ENCODE assay signal across 24 mouse cellular contexts in genomic region chr2:44106359-44106758, GRCm38 (mm10).
DNase-seq lines count a peak whose midpoint lies in the region; ATAC-seq and TF ChIP-seq lines count a peak whose summit lies in the region.
"Had no signal": no experiment of that assay in that cellular context is flagged by ENCODE, and none has a peak within 500 bp of the region (broad histone marks: within the 10 kb centered on the region; RNA-seq: fewer than 3 reads in every experiment).

No protein-coding gene starts in this region.

- H3K27ac ChIP-seq in liver, adult 2 months (replicated peaks; ENCODE audit: insufficient read depth, low read depth, low read length), result no peak overlapping the region
- no peak overlapping the region for H3K27ac ChIP-seq in liver, embryonic 11.5 days (ENCODE audit: low read depth, low read length)
- no peak overlapping the region for H3K27ac ChIP-seq in neural tube, embryonic 15.5 days (replicated peaks)
- peak overlapping the region; percentile 48 for H3K27ac ChIP-seq in stomach, embryonic 16.5 days (ENCODE audit: low read length)
- H3K27ac ChIP-seq in kidney, adult 2 months (ENCODE audit: insufficient read depth, low read depth, low read length), result no peak overlapping the region
- H3K27ac ChIP-seq: embryonic facial prominence, embryonic 13.5 days; forebrain, embryonic 13.5 days; heart, embryonic 15.5 days; liver, embryonic 12.5 days; midbrain, embryonic 13.5 days; neural tube, embryonic 13.5 days had no signal

- no peaks in the 10 kb centered on the region for H3K79me2 ChIP-seq in liver, adult 2 months (ENCODE audit: control insufficient read depth, insufficient read depth, low read length)

- H3K4me2 ChIP-seq in liver, embryonic 11.5 days, result no peak overlapping the region
- H3K4me2 ChIP-seq in neural tube, embryonic 15.5 days, result peak overlapping the region; percentile 1
- H3K4me2 ChIP-seq in stomach, embryonic 16.5 days (ENCODE audit: low read depth, low read length), result no peak overlapping the region
- H3K4me2 ChIP-seq: embryonic facial prominence, embryonic 13.5 days; forebrain, embryonic 13.5 days; heart, embryonic 15.5 days; liver, embryonic 12.5 days; midbrain, embryonic 13.5 days; neural tube, embryonic 13.5 days had no signal

- no peaks in the 10 kb centered on the region for H3K27me3 ChIP-seq in liver, adult 2 months (ENCODE audit: control insufficient read depth, insufficient read depth, low read length)
- H3K27me3 ChIP-seq in liver, embryonic 11.5 days (replicated peaks; ENCODE audit: control insufficient read depth, insufficient read depth, low read length), result no peaks in the 10 kb centered on the region
- no peaks in the 10 kb centered on the region for H3K27me3 ChIP-seq in neural tube, embryonic 15.5 days (replicated peaks)
- no peaks in the 10 kb centered on the region for H3K27me3 ChIP-seq in stomach, embryonic 16.5 days (ENCODE audit: control insufficient read depth, insufficient read depth, low read length)
- no peaks in the 10 kb centered on the region for H3K27me3 ChIP-seq in kidney, adult 2 months (replicated peaks; ENCODE audit: control insufficient read depth, insufficient read depth, low read length)
- H3K27me3 ChIP-seq: embryonic facial prominence, embryonic 13.5 days; forebrain, embryonic 13.5 days; heart, embryonic 15.5 days; liver, embryonic 12.5 days; midbrain, embryonic 13.5 days; neural tube, embryonic 13.5 days had no signal

- H3K36me3 ChIP-seq in liver, adult 2 months (ENCODE audit: control insufficient read depth, insufficient read depth, low read length), result no peaks in the 10 kb centered on the region
- H3K36me3 ChIP-seq in liver, embryonic 11.5 days (ENCODE audit: control insufficient read depth, insufficient read depth, low read length), result no peaks in the 10 kb centered on the region
- no peaks in the 10 kb centered on the region for H3K36me3 ChIP-seq in neural tube, embryonic 15.5 days
- H3K36me3 ChIP-seq in stomach, embryonic 16.5 days (ENCODE audit: control insufficient read depth, insufficient read depth, low read length), result no peaks in the 10 kb centered on the region
- no peaks in the 10 kb centered on the region for H3K36me3 ChIP-seq in kidney, adult 2 months (ENCODE audit: control insufficient read depth, insufficient read depth, low read length)
- H3K36me3 ChIP-seq: embryonic facial prominence, embryonic 13.5 days; heart, embryonic 15.5 days; liver, embryonic 12.5 days; midbrain, embryonic 13.5 days; neural tube, embryonic 13.5 days had no signal

- H3K4me3 ChIP-seq in liver, adult 2 months (ENCODE audit: insufficient read depth, low read depth, low read length), result no peak overlapping the region
- H3K4me3 ChIP-seq in liver, embryonic 11.5 days (ENCODE audit: low read depth, low read length), result no peak overlapping the region
- no peak overlapping the region for H3K4me3 ChIP-seq in neural tube, embryonic 15.5 days (replicated peaks)
- no peak overlapping the region for H3K4me3 ChIP-seq in stomach, embryonic 16.5 days (replicated peaks; ENCODE audit: low read length)
- H3K4me3 ChIP-seq in kidney, adult 2 months (ENCODE audit: insufficient read depth, low read depth, low read length), result no peak overlapping the region
- H3K4me3 ChIP-seq: embryonic facial prominence, embryonic 13.5 days; erythroblast, embryonic 14.5 days; forebrain, embryonic 13.5 days; heart, embryonic 15.5 days; liver, embryonic 12.5 days; midbrain, embryonic 13.5 days; neural tube, embryonic 13.5 days had no signal

- no peak for TF ChIP-seq CTCF in liver, adult 2 months (IDR thresholded peaks at IDR 0.05; ENCODE audit: low read depth, low read length)
- no peak for TF ChIP-seq CTCF in kidney, adult 2 months (conservative IDR thresholded peaks at IDR 0.05; ENCODE audit: insufficient read depth, insufficient read length, low read depth, low read length)

- no peaks in the 10 kb centered on the region for H3K9me3 ChIP-seq in liver, embryonic 11.5 days (ENCODE audit: control insufficient read depth, low read length)
- H3K9me3 ChIP-seq in neural tube, embryonic 15.5 days (replicated peaks), result no peaks in the 10 kb centered on the region
- H3K9me3 ChIP-seq in stomach, embryonic 16.5 days (replicated peaks; ENCODE audit: control insufficient read depth, low read length), result no peaks in the 10 kb centered on the region
- H3K9me3 ChIP-seq: embryonic facial prominence, embryonic 13.5 days; forebrain, embryonic 13.5 days; heart, embryonic 15.5 days; liver, embryonic 12.5 days; midbrain, embryonic 13.5 days; neural tube, embryonic 13.5 days had no signal

- peak; percentile 62 for DNase-seq in liver, adult 2 months (ENCODE audit: extremely low read depth, low read depth, low spot score)
- DNase-seq in liver, embryonic 11.5 days (ENCODE audit: low spot score), result no peak
- no peak for DNase-seq in neural tube, embryonic 10.5 days (ENCODE audit: extremely low spot score, low spot score)
- DNase-seq in right cerebral cortex, postnatal 14 days, result peak; percentile 9
- no peak for DNase-seq in kidney, adult 2 months
- no peak for DNase-seq in kidney, postnatal 4 days
- DNase-seq: adrenal gland, adult 2 months; cerebellum, adult 18-20 months; cerebellum, postnatal 14 days; embryo, embryonic 11 days; heart, postnatal 4 days; kidney, adult 11 months; layer of hippocampus, adult 9-11 months; lung, adult 2 months had no signal

- no peak for TF ChIP-seq POLR2A in liver, adult 2 months (IDR thresholded peaks at IDR 0.05; ENCODE audit: extremely low read depth, insufficient read depth, low read length)
- no peak for TF ChIP-seq POLR2A in kidney, adult 2 months (IDR thresholded peaks at IDR 0.05; ENCODE audit: low read depth, low read length)

- H3K4me1 ChIP-seq in liver, adult 2 months (ENCODE audit: control insufficient read depth, insufficient read depth, low read length), result no peaks in the 10 kb centered on the region
- no peaks in the 10 kb centered on the region for H3K4me1 ChIP-seq in liver, embryonic 11.5 days (replicated peaks; ENCODE audit: control insufficient read depth, insufficient read depth, low read length)
- H3K4me1 ChIP-seq in neural tube, embryonic 15.5 days, result peaks cover 10% of the 10 kb centered on the region
- peaks cover 7% of the 10 kb centered on the region; the same call in 1 of the 2 replicates for H3K4me1 ChIP-seq in stomach, embryonic 16.5 days (ENCODE audit: control insufficient read depth, insufficient read depth, low read length)
- peaks cover 3% of the 10 kb centered on the region; the same call in 1 of the 2 replicates for H3K4me1 ChIP-seq in kidney, adult 2 months (ENCODE audit: control insufficient read depth, insufficient read depth, low read length)
- H3K4me1 ChIP-seq: liver, embryonic 12.5 days had no signal

- WGBS in liver, adult 2 months, result 52% methylated on average over 8 of the region's 8 CpGs
- WGBS in liver, embryonic 11.5 days, result 86% methylated on average over 8 of the region's 8 CpGs
- WGBS in neural tube, embryonic 15.5 days, result 51% methylated on average over 8 of the region's 8 CpGs
- WGBS in stomach, embryonic 16.5 days, result 43% methylated on average over 8 of the region's 8 CpGs
- WGBS in kidney, adult 2 months, result 91% methylated on average over 8 of the region's 8 CpGs

- no peak for ATAC-seq in liver, embryonic 11.5 days (replicated peaks; ENCODE audit: low FRiP score)
- ATAC-seq in neural tube, embryonic 15.5 days (ENCODE audit: low FRiP score), result no peak
- ATAC-seq in stomach, embryonic 16.5 days (ENCODE audit: insufficient read depth, low FRiP score), result no peak
- ATAC-seq: forebrain, embryonic 13.5 days; hindbrain, embryonic 16.5 days; liver, embryonic 12.5 days; midbrain, embryonic 13.5 days had no signal

- H3K9ac ChIP-seq in liver, adult 2 months (ENCODE audit: low read depth, low read length), result no peak overlapping the region
- no peak overlapping the region for H3K9ac ChIP-seq in liver, embryonic 11.5 days (ENCODE audit: low read depth, low read length)
- no peak overlapping the region for H3K9ac ChIP-seq in neural tube, embryonic 15.5 days (replicated peaks)
- H3K9ac ChIP-seq in stomach, embryonic 16.5 days (ENCODE audit: low read length), result no peak overlapping the region
- H3K9ac ChIP-seq: embryonic facial prominence, embryonic 13.5 days; forebrain, embryonic 13.5 days; heart, embryonic 15.5 days; liver, embryonic 12.5 days; midbrain, embryonic 13.5 days; neural tube, embryonic 13.5 days had no signal

Comparison
In these comparisons a context has a peak if more than half of its experiments do, and no peak if none do; other contexts are left out.
1. DNase-seq: peak in liver, adult 2 months (single experiment) and right cerebral cortex, postnatal 14 days (single experiment); none in liver, embryonic 11.5 days (single experiment), neural tube, embryonic 10.5 days (single experiment), kidney, adult 2 months (single experiment) and kidney, postnatal 4 days (0 of 2).